Mouse (Mus musculus): ENCODE measurements around the gene Zdhhc6. TPM values are rescaled to one million over a fixed set of nuclear protein-coding genes. Genes with fewer than 3 reads are reported as not detected.

Zdhhc6 gene
- polyA plus RNA-seq (2016; fragmentation: Nextera tagmentation; extraction: Ambion mirVana) = 93.8 and 103 TPM in 2 replicates

DNA sequence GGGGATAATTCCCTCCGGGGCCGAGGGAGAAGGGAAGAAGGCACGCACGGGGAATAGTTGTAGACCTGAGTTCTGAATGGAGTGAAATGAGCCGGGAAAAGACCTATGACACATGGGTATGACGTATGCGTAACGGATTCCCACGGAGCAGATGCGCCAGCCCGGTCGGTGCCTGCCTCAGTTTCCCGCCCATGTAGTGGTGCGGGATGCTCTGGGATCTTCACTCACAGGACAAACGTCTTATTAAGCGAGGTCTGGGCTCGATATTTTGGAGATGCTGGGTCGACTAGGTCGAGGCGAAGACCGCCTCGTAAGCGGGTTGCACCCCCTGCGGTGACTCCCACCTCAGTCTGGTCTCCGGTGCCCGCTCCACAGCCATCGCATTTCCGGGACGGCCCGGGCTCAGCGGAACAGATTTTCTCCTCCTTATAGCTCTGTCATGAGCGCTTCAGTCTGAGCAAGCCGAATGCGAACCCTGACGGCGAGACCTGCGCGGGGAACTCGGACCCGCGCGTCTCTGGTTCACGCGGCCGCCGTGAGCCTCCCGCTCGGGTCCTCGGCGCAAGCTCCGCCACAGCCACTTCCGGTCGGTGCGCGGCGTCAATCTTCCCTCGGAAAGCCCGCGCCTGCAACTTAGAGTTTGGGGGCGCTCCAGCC lies at the start of gene Zdhhc6:
Gene Zdhhc6 (minus strand): TSS at position 581 of the 657 bp plus-strand sequence.
- no peaks in the 10 kb centered on the region for H3K27me3 ChIP-seq (ENCODE audit: insufficient read depth, poor library complexity, severe bottlenecking)
- no peaks in the 10 kb centered on the region for H3K9me3 ChIP-seq
- peak within 1 kb of the TSS; percentile 95 for H3K27ac ChIP-seq
- peaks cover 21% of the 10 kb centered on the region for H3K36me3 ChIP-seq
- DNase-seq (ENCODE audit: low spot score) = peak; percentile 86
- under 1% methylated on average over 60 of the region's 60 CpGs for WGBS
- peak within 1 kb of the TSS; percentile 90 for H3K4me3 ChIP-seq
- peaks cover 13% of the 10 kb centered on the region for H3K4me1 ChIP-seq

GRCm38 (mm10) chr19:55362606-55363005 lies 46.8 kb upstream of the Zdhhc6 start:
- Histone ChIP-seq H3K36me3 (0 out of 2 replicates have a peak, but pooled peaks cover 4% of the 10 kb centered on the region), H3K4me3 (no peak overlapping the region), H3K27ac (no peak overlapping the region), H3K9me3 (no peaks in the 10 kb centered on the region), H3K4me1 (no peaks in the 10 kb centered on the region), H3K27me3 (ENCODE audit: insufficient read depth, poor library complexity, severe bottlenecking) (no peaks in the 10 kb centered on the region)
- 88% methylated on average over 9 of the region's 9 CpGs for WGBS
- no peak for DNase-seq (ENCODE audit: low spot score)

- Histone ChIP-seq H3K27me3 (ENCODE audit: insufficient read depth, poor library complexity, severe bottlenecking) (no peaks in the 10 kb centered on the region), H3K4me3 (no peak overlapping the region), H3K36me3 (no peaks in the 10 kb centered on the region), H3K9me3 (no peaks in the 10 kb centered on the region), H3K4me1 (peaks cover 18% of the 10 kb centered on the region), H3K27ac (no peak overlapping the region)
- no peak for DNase-seq (ENCODE audit: low spot score)
- WGBS = 73% methylated on average over 9 of the region's 9 CpGs
Observed at GRCm38 (mm10) chr19:55350673-55351378, 35.0 kb upstream of the Zdhhc6 start.

DNA sequence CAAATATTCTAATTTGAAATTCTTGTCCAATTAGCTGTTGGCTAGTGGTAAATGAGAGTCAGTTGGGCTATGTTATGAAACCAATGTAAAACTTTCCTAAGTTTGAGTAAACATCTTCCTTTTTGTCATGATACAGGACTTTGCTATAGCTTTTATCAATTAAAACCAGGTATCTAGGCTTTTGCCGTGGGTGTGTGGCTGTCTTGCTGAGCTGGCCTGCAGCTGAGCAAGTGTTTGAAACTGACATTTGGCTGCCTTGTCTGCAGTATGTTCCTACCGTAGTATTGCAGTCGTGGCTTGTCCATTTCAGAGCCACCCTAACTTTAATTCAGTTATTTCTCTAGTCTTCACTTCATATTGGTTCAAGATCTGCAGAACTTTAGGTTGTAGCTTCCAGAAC lies 32.4 kb upstream of the Zdhhc6 start:
- 83% methylated on average over 3 of the region's 3 CpGs for WGBS
- Histone ChIP-seq H3K27me3 (ENCODE audit: insufficient read depth, poor library complexity, severe bottlenecking) (no peaks in the 10 kb centered on the region), H3K9me3 (no peaks in the 10 kb centered on the region), H3K27ac (no peak overlapping the region), H3K4me1 (peaks cover 18% of the 10 kb centered on the region), H3K4me3 (no peak overlapping the region), H3K36me3 (no peaks in the 10 kb centered on the region)
- DNase-seq (ENCODE audit: low spot score) = no peak

DNA sequence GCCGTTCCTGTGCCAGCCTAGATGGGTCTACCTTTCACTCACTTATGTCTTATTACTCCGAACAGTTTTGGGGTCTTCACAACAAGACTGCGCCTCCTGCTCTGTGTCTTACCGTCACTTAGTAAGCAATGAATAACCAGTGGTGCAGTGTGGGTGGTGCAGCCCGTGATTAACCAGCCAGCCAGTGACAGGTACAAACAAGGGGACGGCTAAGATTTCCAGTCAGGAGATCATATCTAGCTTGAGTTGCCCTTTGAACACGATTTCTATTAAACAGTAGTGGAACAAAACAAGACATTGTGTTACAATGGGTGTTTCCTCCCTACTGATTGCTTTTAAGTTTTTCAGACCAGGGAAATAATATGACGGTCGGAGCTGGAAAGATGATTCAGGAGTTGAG lies 27.4 kb upstream of the Zdhhc6 start:
- no peaks in the 10 kb centered on the region for H3K4me1 ChIP-seq
- no peaks in the 10 kb centered on the region for H3K36me3 ChIP-seq
- no peaks in the 10 kb centered on the region for H3K9me3 ChIP-seq
- H3K27me3 ChIP-seq (ENCODE audit: insufficient read depth, poor library complexity, severe bottlenecking) = no peaks in the 10 kb centered on the region
- no peak overlapping the region for H3K27ac ChIP-seq
- H3K4me3 ChIP-seq = no peak overlapping the region
- 88% methylated on average over 9 of the region's 9 CpGs for WGBS
- DNase-seq (ENCODE audit: low spot score) = no peak

DNA sequence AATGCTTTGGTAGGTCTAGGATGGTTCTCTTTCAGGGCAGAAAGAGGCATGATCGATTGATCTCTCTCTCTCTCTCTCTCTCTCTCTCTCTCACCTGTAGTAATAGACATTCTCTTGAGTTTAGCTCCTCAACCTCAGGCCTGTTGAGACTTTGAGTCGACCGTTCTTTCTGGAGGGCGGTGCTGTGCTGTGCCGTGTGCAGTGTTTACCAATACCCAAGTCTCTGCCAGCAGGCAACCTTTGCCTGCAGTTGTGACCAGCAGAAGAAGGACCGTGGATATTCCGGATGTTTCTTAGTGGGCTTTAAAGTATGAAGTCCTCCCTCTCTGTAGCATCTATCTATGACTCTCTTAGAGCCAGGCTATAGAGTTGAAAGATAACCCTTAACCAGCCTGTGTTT lies 26.6 kb upstream of the Zdhhc6 start:
- H3K9me3 ChIP-seq = no peaks in the 10 kb centered on the region
- DNase-seq (ENCODE audit: low spot score) = no peak
- H3K27ac ChIP-seq = no peak overlapping the region
- 90% methylated on average over 7 of the region's 7 CpGs for WGBS
- H3K27me3 ChIP-seq (ENCODE audit: insufficient read depth, poor library complexity, severe bottlenecking) = no peaks in the 10 kb centered on the region
- no peaks in the 10 kb centered on the region for H3K4me1 ChIP-seq
- no peak overlapping the region for H3K4me3 ChIP-seq
- H3K36me3 ChIP-seq = no peaks in the 10 kb centered on the region

GRCm38 (mm10) chr19:55341377-55341776 lies 25.5 kb upstream of the Zdhhc6 start:
- Histone ChIP-seq H3K36me3 (no peaks in the 10 kb centered on the region), H3K27ac (no peak overlapping the region), H3K4me3 (no peak overlapping the region), H3K27me3 (ENCODE audit: insufficient read depth, poor library complexity, severe bottlenecking) (no peaks in the 10 kb centered on the region), H3K9me3 (no peaks in the 10 kb centered on the region), H3K4me1 (no peaks in the 10 kb centered on the region)
- WGBS = 71% methylated on average over 3 of the region's 3 CpGs
- DNase-seq (ENCODE audit: low spot score) = no peak

DNA sequence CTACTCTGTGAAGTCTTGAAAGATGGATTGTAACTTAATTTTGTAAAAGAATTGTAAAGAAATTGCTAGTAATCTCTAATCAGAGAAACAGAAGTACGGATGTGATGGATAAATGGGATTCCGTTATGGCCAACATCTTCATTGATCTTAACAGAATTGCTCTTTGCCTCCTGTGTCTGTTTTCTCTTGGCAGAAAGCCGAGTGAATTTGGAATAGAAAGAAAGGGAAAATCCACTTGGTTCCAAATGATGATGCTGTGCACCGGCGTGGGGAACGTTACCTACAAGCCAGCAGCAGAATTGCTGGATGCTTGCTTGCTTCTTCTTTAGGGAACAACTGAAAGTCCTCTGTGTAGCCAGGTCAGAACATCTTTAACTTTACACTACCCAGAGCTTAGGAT lies 24.7 kb upstream of the Zdhhc6 start:
- DNase-seq (ENCODE audit: low spot score) = no peak
- H3K4me3 ChIP-seq = no peak overlapping the region
- no peaks in the 10 kb centered on the region for H3K27me3 ChIP-seq (ENCODE audit: insufficient read depth, poor library complexity, severe bottlenecking)
- H3K9me3 ChIP-seq = no peaks in the 10 kb centered on the region
- WGBS = 92% methylated on average over 6 of the region's 6 CpGs
- H3K27ac ChIP-seq = no peak overlapping the region
- H3K36me3 ChIP-seq = no peaks in the 10 kb centered on the region
- H3K4me1 ChIP-seq = no peaks in the 10 kb centered on the region

DNA sequence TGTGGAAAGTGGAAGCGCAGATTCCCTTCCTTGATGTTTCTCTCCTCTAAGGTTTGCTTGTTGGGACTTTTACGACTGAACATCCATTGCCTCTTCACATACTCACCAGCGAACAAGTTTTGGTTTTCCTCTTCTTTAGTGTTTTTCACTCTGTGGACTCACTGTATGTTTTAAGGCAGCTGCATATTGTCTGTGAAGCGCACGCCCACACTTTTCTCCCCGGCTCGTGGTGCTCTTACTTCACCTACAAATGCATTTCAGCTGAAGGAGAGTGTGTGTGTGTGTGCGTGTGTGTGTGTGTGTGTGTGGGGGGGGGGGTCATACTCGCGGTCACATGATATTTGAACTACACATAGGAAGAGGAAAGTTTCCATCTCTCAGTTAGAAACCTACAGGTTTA lies 21.8 kb upstream of the Zdhhc6 start:
- DNase-seq (ENCODE audit: low spot score) = no peak
- H3K36me3 ChIP-seq = no peaks in the 10 kb centered on the region
- no peak overlapping the region for H3K27ac ChIP-seq
- no peaks in the 10 kb centered on the region for H3K9me3 ChIP-seq
- 87% methylated on average over 10 of the region's 10 CpGs for WGBS
- H3K27me3 ChIP-seq (ENCODE audit: insufficient read depth, poor library complexity, severe bottlenecking) = no peaks in the 10 kb centered on the region
- H3K4me3 ChIP-seq = no peak overlapping the region
- H3K4me1 ChIP-seq = no peaks in the 10 kb centered on the region

- DNase-seq (ENCODE audit: low spot score) = no peak
- Histone ChIP-seq H3K4me1 (peaks cover under 1% of the 10 kb centered on the region; the same call in 1 of the 2 replicates), H3K27ac (no peak overlapping the region), H3K27me3 (ENCODE audit: insufficient read depth, poor library complexity, severe bottlenecking) (no peaks in the 10 kb centered on the region), H3K9me3 (no peaks in the 10 kb centered on the region), H3K36me3 (no peaks in the 10 kb centered on the region), H3K4me3 (no peak overlapping the region)
- WGBS = 89% methylated on average over 9 of the region's 9 CpGs
Observed at GRCm38 (mm10) chr19:55337066-55337465, 21.2 kb upstream of the Zdhhc6 start.

DNA sequence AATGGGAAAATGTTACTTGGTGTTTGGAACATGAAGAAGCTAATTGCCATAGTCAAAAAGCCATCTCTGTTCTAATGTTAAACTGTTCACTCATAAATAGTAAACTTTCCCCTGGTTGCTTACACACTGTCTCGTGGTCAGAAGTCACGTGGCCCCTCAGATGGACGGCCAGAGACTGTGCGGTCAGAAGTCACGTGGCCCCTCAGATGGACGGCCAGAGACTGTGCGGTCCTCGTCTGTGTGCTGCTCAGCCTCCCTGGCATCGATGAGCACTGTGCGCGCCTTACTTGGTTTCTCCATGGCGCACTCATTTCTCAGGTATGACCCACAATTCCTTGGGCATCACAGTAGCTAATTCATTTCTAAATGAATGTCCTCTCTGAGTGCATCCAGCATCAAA lies 20.6 kb upstream of the Zdhhc6 start:
- H3K9me3 ChIP-seq = no peaks in the 10 kb centered on the region
- H3K36me3 ChIP-seq = no peaks in the 10 kb centered on the region
- no peak for DNase-seq (ENCODE audit: low spot score)
- H3K27me3 ChIP-seq (ENCODE audit: insufficient read depth, poor library complexity, severe bottlenecking) = no peaks in the 10 kb centered on the region
- H3K27ac ChIP-seq = no peak overlapping the region
- peaks cover 4% of the 10 kb centered on the region; the same call in 1 of the 2 replicates for H3K4me1 ChIP-seq
- 87% methylated on average over 12 of the region's 12 CpGs for WGBS
- no peak overlapping the region for H3K4me3 ChIP-seq

DNA sequence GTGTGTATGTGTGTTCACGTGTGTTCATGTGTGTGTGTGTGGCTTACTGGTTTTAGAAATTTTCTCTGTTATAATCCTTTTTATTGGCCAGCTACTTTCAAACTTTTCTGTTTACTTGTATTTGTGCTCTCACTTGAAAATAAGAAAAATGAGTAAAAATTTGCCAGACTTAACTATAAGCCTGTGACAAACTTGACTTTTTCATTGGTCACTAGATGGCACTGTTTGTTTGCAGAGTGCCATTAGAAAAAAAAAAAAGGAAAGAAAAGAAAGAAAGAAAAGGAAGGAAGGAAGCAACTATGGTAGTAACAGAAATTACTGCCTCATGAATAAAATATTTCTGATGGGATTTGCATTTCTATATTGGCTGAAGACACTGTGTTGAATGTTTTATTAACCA lies 20.0 kb upstream of the Zdhhc6 start:
- 97% methylated on average over 1 of the region's 1 CpGs for WGBS
- Histone ChIP-seq H3K4me3 (no peak overlapping the region), H3K27me3 (ENCODE audit: insufficient read depth, poor library complexity, severe bottlenecking) (no peaks in the 10 kb centered on the region), H3K4me1 (peaks cover 4% of the 10 kb centered on the region; the same call in 1 of the 2 replicates), H3K9me3 (no peaks in the 10 kb centered on the region), H3K36me3 (0 out of 2 replicates have a peak, but pooled peaks cover under 1% of the 10 kb centered on the region), H3K27ac (no peak overlapping the region)
- DNase-seq (ENCODE audit: low spot score) = no peak

DNA sequence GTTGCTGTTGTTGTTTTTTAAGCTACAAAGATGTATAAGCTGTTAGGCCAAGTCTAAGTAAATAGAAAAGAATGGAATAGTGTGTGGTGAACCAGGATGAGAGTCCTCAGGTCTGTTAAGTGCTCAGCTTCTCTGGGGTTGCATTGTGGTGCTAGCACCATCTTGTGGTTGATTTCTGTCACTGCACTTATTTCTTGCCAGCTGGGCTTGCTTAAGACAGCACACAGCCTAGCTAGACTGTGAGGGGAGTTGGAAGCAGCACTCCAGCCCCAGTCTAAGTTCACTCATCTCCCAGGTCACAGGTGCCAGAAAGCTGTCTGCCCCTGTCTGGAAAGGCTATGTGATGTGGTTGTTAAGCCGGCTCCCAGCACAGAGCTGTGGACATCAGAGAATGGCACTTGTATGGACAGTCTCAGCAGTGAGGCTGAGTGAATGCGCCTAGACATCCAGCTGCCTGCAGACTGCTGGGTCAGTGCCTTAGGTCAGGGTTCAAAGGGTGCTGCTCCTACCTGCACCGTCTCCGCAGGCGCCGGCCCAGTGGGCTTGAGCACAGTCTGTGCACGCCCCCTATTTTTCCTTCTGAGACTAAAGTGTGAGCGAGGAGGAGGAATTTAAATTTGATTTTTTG lies 16.9 kb upstream of the Zdhhc6 start:
- Histone ChIP-seq H3K36me3 (peaks cover 24% of the 10 kb centered on the region), H3K9me3 (no peaks in the 10 kb centered on the region), H3K27ac (no peak overlapping the region), H3K27me3 (ENCODE audit: insufficient read depth, poor library complexity, severe bottlenecking) (no peaks in the 10 kb centered on the region), H3K4me3 (no peak overlapping the region), H3K4me1 (peaks cover 4% of the 10 kb centered on the region; the same call in 1 of the 2 replicates)
- peak; percentile 78 for DNase-seq (ENCODE audit: low spot score)
- 90% methylated on average over 8 of the region's 8 CpGs for WGBS
